Mouse (Mus musculus) lung, postnatal 10 days (tissue): ENCODE results near the gene Rhbdf2.
A peak's percentile ranks its signal among the peaks of the same experiment; 100 is the strongest.

Experiments
- DNase-seq: peaks from one replicate; pipeline ENCODE4 v3.0.0; 2021

The Rhbdf2 gene

DNA sequence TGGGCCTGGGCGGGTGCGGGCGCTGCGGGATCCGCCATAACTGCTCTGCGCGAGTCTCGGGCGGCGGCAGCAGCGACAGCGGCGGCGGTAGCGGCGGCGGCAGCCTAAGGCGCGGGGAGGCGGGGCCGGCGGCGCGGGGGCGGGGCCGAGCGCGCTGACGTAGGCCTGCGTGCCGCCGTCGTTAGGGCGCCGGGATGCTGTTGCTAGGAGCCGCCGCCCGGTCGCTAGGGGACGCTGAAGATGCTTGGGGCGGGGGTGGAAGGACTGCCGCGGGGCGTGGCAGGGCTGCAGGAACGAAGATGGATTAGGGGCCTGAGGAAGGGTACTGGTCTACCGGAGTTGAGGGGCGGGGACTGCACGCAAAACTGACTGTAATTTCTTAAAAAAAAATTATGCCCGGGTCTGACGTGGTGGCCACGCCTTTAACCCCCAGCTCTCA lies 45.4 kb downstream of the Rhbdf2 start, which contains the start of gene Ube2o:
Ube2o (minus strand) TSS at position 72 of the 439 bp plus-strand sequence.
- peak; percentile 91 for DNase-seq

DNA sequence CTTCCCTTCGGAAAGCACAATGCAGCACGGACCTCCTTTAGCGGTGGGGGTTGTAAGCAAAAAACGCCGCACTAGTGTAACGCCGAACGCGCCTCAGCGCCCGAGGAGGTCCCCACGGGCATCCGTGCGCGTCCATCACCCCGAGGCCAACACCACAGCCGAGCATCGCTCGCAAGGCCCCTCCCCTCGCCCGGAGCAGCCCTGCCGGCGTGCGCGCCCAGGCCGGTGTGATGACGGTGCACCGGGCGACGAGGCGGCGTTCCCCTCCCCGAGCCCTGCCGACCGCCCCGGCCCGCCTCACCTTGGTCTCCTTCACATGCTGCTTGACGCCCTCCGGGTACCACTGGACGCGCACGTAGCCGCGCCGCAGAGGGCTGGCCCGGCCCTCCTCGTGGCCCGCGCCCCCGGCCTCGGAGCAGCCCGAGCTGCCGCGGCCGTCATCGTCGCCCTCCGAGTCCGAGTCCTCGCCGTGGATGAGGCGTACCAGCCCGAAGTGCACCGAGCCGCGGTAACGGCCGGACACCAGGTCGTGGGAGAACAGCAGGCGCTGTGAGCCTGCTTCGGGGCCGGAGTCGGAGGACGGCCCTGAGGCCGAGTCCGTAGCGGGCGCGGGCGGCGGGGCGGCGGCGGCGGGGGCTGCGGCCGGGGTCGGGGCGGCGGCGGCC lies 46.0 kb downstream of the Rhbdf2 start:
- peak; percentile 55 for DNase-seq

DNA sequence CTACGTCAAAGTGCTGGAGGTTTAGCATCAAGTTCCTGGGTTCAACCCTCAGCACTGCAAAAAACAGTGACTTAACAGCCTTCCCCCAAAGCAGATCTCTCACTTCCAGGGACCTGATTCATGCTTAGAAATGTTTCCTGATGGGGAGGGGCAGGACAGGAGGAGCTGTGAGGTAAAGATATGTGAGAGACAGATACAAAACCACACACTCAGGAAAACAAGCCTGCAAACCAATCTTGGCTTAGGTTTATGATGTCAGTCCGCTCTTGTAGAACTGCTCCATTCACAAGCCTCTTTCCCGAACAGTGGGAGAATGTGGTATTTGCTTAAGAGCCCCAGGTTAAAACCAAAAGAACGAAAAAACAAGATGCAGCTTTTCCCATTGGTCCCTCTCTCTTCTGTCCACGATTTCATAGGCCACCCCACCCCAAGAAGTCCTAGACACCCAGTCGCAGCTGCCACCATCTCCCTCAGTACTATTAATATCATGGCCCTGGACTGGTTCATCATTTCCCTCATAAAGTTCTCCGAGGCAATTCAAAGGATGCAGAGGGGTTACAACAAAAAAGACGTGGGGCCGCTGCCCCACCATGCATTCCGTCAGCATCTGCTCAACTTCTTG lies 46.7 kb downstream of the Rhbdf2 start:
- no peak for DNase-seq

DNA sequence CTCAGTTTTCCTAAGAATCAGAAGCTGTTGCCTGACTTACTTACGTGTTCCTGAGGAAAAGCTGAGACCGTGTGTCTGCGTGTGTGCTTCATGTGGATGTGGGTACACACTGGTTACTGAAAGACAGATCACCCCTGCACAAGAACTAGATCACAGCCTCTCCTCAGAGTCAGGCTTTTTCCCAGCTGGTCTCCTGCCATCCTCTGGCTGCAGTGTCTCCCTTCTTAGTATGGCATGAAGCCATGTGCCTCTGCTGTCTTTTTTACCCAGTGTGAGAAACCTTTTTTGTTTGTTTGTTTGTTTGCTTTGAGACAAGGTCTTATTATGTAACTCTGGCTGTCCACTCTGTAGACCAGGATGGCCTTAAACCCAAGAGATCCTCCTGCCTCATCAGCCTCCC lies 47.5 kb downstream of the Rhbdf2 start:
- DNase-seq = no peak

DNA sequence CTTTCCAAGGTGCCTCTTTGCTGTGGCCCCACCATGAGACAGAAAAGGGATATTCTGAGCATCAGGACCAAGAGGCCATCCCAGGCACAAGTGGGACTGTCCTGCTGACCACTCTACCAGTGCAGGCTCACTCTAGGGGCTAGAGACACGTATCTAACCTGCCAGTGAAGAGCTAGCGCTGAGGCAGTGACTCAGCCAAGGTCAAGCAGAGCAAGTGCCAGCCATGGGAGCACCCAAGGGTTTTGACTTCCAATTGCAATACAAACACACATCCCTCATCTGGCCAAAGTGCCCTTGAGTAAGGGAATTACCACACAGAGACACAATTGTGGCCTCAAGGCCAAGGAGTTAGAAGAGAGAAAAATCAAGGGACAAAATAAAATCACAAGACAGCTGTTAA lies 51.4 kb downstream of the Rhbdf2 start:
- no peak for DNase-seq

DNA sequence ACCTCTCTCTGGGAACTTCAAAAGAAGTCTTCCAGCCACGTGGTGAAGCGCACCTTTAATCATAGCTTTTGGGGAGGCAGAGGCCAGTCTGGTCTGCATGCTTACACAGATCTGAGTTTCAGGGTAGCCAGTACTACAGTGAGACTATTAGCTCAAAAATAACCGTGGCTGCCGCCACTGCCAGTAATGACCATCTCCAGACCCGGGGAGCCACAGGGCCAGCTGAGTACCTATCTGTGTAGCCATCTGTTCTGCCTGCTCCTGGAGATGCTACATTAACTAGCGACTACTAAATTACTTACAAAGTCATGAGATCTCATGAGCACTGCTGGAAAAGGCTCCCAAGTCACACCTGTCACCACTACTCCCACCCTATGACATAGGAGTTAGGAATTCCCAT lies 51.8 kb downstream of the Rhbdf2 start:
- no peak for DNase-seq

DNA sequence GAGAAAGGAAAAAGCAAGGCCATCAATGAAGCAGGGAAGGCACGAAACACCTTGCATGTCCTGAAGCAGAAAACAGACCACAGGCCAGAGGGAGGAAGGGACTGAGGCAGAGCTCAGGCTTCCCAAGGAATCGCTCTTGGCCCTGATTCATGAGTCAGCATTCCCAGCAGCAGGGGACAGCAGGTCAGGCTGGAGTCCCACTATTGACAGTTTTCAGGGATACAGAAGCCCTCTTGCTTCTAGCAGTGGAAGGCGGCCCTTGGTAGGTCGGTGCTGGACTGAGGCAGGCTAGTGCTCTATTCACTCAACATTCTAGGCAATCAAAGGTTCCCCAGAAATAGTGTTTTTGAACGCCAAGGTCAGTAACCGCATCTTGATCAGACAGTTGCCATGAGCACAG lies 52.3 kb downstream of the Rhbdf2 start:
- DNase-seq = no peak

DNA sequence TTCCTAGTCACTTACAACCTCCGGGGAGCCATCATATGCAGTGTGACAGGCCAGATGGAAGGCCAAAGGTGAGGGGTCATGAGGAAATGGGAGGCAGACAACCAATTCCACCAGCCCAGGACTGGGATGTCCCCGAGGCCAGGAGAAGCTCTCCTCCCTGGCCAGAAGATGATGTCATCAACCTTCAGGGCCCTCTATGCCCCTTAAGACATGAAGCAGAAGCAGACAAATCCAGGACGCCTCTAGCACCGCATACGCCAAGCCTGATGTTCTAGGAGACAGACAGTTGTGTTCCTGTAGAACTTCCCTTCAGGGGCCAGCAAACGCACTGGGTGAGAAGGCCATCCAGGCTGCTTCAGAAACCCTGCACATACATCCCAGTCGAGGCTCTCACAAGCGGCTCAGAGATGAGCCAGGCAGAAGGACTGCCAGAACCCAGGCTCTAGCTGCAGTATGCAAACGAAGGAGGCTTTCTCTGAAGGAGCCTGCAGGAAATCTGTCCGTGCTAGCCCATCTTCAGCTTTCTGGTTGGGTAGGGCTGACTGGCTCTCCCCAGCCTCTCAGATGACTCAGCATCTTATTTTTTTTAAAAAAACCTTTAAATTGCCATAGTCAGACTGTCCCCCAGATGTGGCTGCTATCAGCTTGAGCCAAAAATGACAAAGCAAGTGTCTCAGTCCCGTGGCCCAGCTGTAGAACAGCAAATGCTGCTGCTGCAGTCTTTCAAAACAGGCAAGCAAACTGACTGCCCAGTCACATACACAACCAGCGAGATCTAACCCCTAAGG lies 53.9 kb downstream of the Rhbdf2 start:
- no peak for DNase-seq

DNA sequence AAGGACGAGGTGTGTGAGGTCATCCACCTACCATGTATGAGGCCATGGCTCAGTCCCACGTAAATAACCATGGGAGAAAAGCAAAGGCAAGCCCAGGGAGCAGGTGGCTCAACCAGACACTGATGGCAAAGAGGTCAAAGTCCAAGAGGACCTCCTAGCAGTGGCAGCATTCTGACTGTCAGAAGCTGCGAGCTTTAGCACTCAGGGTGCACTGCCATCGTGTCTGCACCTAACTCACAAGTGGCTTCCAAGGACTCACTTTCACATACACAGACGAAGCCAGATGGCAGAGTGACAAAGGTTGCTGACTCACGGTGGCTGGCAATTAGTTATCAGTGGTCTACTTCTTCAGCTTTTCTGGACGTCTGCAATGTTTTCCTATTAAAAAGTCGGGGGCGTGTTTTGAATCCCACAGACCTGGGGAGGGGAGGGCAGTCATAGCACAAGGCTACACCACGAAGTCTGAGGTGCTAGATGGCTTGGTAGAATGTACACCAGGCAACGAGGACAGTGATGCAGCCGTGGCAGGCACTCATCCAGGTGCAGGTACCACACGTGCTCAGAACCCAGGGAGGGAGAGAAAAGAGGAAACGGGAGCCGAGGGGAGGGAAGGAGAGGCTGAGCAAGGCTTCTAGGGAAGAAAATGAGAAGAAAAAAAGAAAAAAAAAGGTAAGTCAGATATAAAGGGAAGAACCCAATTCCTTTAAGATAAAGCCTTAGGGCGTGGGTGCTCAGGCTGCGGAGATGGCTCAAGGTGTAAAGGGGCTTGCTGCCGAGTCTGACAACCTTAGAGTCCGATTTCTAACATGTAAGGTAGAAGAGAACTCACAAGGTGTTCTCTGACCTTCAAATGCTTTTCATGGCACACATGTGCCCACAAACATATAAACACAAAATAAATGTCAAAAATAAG lies 54.8 kb downstream of the Rhbdf2 start:
- DNase-seq = no peak

DNA sequence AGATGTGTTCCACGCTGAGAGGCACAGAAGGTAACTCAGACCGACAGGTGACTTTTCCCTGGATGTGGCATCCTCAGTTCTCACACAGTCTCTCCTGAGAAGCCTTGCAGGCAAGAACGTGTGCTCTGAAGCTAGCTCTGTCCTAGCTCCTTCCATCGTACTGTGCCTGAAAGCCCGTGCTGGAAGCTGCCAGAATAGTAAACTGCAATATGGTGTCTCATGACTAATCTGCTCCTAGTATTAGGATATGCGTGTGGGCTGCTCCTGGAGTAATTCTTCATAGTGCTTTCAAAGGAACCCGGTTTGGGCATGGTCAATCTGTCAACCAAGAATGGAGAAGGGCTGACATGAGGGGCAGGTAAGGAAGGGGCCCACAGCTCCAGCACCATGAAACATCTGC lies 56.0 kb downstream of the Rhbdf2 start:
- no peak for DNase-seq

DNA sequence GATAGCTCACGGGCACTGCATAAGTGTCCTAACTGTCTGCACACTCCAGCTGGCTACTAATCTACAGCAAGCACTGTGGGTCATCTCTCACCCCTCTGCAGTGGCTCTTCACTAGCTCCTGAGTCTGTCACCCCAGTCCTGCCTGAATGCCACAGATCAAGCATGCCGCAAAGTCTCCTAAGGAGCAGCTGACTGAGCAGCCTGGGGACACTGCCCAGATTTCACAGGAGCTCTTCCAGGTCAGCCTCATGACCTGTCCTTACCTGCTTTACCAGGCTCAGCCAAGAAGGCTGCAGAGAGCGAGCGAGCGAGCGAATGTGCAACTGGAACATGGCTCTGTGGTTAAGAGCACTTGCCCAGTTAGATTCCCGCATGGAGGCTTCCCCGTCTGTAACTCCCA lies 59.3 kb downstream of the Rhbdf2 start:
- no peak for DNase-seq

DNA sequence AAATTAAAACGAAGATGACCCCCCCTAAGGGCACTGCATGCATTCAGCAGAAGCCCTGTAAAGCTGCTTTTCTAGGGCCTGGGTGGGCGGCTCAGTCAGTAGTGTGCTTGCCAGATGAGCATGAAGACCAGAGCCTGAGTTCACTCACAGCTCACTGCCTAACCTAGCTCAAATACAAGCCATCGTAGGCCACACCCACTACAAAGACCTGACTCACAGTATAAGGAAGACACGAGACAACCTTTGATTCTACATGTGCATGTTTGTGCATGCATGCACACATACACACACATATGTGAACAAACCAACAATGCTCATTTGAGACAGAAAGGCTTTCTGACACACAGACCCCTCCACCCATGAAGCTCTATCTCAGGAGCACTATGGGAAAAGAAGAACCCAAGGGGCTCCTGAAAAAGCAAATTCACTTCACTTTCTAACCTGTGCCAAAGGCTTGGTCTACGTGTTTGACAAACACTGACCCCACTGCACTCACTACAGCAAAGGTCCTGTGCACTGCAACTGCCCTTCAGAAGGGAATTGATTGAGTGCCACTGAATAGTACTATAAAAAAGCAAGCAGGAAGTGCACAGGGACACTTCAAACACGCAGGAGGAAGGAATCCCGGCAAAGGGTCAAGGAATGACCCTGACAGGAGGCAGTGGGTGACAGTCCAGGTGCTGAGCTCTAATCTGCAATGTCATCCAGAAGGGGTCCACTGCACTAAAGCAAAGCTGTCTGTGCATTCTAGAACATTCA lies 61.4 kb downstream of the Rhbdf2 start:
- no peak for DNase-seq

DNA sequence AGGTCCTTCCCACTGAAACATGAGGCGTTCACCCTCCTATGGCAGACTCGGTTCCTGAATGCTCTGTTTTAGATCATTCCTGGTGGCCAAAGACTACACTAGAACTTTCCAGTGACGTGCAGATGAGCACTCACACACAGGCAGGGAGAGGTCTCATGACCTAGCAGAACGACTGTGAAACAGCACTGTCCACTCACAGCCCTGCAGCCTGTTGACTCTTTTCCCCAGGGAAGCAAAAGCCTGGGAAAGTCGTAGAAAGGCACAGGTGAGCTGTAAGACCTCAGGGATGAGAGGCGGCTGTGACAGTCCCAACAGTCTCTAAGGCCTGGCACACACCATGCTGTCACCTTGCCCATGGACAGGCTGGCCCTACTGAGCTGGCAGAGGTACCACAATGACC lies 70.5 kb downstream of the Rhbdf2 start:
- DNase-seq = no peak

DNA sequence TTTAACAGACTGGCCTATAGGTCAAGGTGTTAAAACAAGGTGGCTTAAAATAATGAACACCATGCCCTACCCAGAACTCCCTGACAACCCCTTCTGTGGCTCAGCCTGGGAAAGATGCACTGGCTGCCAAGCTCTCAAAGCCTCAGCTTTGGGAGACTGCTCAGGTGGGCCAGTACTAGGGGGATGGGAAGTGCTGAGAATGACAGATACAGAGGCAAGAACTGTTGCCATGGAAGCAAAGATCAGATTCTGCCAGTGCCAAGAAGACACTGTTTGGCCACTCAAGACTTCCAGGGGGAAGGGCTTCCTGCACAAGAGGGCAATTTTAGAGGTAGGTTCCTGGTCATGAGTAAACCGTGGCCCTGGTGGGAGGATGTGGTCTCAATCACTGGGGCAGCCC lies 71.2 kb downstream of the Rhbdf2 start:
- no peak for DNase-seq

DNA sequence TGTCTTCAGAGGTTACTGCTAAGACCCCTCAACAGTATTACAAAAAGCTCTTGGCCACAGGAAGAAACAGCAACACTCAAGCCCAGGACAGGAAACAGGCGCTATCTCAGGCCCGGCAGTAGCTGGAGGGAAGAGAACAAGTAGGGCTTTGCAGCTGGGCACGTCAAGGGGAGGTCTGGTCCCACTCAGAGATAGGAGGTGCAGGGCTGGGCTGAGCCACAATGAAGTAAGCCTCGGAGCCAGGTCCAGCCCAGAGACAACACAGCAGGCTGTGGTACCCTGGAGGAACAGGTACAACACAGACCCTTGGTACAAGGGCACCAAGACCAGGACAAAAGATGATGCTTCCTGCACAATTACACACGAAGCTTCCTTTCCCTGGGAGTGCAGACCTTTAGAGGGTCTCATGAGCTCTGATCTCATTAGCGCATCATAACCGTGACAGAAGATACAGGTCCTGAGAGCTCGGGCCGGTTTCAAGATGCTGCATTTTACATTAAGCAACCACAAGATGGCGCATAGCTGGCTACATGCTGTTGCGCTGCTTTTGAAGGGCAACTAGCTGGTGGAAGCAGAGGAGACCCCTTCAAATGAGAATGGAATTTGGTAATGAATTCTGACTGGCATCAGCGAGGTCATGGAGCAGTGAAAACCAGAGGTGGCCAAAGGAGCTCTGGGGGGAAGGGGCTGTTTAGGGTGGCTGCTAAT lies 72.5 kb downstream of the Rhbdf2 start:
- peak; percentile 59 for DNase-seq

DNA sequence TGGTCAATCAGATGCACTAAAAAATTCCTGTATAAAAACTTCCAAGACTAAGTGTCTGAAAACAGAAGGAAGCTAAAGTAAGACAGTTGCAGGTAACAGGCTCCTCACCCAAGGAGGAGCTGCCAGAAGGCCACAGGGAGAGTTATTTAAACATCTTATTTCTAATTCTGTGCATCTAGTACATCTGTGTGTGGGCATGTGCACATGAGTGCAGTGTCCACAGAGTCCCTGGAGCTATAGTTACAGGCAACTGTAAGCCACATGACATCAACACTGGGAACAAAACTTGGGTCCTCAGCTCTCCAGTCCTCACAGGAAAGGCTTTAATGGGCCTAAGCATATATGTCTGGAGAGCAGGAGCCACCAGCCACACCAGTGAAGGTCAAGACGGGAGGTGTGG lies 74.6 kb downstream of the Rhbdf2 start:
- no peak for DNase-seq

DNA sequence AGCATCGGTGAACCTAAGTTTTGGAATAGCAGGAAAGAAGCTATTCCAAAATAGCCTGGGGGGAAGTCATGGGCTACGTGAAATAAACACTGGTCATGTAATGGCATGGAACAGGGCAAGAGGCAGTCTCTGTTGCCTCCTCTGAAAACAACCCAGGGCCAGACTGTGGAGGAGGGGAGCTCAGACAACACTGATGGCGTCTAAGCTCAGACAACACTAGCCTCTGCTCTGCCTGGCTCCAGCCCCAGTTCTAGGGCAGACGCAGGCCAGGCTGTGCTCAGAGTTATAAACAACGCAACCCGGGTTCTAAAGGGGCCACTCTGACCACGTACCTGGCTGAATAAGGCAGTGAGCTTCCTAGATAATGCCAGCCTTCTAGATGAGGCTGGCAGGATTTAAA lies 76.1 kb downstream of the Rhbdf2 start:
- peak; percentile 72 for DNase-seq

DNA sequence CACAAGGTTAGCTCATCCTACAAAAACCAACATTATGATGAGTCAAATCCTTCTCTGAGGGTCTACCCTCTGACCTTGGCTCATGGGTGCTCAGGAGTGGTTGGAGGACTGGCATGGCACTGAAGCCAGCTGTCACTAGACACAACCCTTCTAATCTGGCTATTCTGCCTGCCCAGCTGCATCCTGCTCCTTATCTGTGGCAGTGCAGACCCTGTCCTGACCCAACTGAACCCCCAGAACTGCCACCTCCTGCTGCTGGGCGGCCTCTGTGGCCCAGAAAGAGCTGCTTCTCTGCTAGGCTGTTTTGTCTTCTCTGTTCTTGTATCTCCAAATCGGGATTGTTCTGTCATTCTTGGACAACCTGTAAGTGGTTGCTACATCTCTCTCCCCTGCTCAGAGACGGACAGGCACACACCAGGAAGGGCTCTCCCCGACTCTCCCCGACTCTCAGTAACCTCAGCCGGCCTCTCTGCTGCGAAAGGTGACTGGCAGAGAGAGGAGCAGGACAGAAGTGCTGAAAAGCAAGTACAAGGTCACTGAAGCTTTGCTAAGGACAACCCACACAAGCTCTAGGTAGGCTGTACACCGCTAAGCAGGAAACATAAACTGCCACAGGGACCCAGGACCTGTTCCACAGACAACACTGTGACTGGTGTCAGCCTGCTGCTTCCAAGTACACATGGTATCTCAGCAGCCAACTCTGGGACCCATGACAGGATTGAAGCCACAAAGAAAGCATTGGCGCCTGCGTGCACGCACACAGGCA lies 77.4 kb downstream of the Rhbdf2 start:
- DNase-seq = no peak

DNA sequence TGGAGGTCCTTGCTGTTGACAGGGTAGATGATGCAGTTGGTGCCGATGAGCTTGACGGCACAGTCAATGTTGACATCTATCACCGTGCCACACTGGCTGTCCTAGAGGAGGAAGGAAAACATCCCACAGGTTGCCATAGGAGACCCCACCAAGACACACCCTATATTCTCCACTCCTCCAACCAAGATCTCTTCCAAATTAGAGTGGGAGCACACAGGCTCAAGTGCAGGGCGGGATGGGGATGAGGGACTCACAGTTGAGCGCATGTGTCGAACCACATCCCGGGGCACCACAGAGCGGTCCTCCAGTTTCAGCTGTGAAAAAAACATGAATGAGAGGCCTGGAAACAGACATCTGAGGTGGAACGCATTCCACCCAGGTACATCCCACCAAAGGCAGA lies 78.0 kb downstream of the Rhbdf2 start:
- DNase-seq = no peak
